Mouse (Mus musculus): ENCODE measurements around the gene Pmm2.

Gene Pmm2

DNA sequence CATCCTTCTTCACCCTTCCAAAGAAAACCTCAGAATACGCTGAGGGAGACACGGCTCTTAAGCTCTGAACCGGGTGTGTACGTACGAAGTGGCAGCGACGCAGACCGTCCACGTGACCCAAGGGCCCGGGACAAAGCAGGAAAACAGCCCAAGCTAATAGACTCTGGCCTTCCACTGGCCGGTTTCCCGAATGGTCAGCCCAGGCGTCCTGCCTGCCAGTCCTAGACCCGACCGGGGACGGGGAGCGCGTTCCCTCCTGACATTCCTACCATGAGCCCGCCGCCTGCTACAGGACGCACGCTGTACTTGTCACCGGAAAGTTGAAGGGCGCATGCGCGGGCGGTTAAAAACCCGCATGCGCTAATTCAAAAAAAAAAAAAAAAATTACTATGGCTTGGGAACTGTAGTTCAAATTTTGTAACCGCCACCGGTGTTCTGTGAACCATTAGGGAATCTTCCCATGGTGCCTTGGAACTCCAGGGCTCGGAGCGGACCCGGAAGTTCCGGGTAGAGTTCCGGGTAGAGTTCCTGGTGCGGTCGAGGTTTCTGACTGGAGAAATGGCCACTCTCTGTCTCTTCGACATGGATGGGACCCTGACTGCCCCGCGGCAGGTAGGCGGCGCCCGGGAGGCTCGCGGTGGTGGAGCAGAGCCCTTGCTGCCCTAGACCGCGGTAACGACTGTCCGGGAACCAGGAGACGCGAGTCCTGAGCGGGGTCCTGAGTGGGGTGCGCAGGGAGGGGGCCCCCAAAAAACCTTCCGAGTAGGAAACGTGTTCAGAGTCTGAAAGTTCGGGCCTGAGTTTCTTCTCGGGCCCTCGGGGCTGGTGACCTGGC lies at the start of gene Pmm2, which contains the start of gene Tmem186:
Pmm2 (plus strand) TSS at position 458 of the 835 bp plus-strand sequence.
Tmem186 (minus strand) TSS at position 496 of the 835 bp plus-strand sequence.
- peak; percentile 85 for DNase-seq

DNA sequence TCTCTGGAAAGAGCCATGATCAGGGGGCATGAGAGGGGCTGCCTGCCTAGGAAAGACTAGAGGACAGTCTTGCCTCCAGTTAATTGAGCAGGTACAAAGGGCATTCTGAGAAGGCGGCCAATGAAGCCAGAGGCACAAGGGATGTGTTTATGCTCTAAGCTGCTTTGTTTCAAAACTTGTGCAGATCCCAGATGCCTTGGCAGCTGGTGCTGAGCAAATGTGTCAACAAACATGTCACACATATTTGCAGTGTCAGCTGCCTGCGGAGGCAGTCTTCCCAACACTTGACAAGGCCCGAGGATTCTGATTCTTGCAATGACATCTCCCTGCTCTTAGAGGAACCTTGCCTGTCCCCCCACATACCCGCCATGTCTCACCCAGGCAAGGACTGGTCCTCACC lies 42.1 kb upstream of the Pmm2 start:
- DNase-seq, result no peak

DNA sequence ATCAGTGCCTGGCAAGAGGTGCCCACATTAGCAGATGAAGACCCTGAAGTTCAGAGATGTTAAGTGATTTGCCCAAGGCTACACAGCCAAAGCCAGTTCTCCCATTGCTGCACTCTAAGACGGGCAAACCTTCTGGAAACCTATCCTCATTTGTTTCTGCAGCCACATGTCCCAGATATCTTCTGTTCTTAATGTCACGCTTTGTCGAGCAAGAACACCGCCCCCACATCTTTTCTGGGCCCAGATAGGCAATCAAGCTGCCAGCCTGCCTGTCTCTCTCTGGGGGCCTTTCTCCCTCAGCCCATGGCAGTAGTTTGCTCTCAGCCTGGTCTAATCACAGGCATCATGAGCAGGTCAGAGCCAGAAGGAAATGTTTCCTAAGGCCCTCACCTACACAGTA lies 41.1 kb upstream of the Pmm2 start:
- DNase-seq, result no peak

DNA sequence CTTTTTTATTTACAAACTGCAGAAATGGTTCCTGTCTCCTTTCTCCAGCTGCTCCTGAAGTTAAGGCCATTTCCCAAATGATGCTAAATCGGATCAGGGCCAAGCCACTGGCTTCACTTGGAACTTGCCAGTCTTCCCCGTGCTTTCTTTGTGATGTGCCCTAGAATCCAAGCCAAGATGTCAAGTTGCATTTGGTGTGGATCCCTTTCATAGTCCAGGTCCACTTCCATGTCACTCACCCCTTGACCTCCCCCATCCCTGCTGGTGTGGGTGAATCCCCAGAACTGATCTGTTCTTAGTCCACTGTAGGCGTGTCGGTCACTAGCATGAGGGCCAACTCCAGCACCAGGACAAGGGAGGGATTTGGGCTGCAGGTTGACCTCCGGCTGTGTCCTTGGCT lies 40.0 kb upstream of the Pmm2 start:
- DNase-seq, result no peak

DNA sequence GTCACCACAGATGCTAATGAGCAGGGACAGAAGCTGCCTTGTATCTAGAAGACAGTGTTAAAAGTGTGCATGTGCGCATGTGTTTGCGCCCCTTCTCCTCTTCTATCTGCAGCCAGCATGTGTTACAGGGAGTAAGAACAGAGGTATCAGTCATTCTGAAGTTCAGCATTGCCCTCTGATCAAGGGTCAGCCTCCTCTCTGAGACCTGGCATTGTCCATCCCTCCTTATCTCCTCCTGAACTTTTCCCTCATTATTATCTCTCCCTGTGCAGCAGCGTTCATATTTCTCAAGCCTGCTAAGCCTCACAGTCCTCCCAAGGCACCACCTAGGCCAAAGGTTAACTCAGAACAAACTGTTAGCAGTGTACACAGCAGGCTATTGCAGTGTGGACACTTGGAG lies 33.7 kb upstream of the Pmm2 start:
- peak; percentile 18 for DNase-seq

DNA sequence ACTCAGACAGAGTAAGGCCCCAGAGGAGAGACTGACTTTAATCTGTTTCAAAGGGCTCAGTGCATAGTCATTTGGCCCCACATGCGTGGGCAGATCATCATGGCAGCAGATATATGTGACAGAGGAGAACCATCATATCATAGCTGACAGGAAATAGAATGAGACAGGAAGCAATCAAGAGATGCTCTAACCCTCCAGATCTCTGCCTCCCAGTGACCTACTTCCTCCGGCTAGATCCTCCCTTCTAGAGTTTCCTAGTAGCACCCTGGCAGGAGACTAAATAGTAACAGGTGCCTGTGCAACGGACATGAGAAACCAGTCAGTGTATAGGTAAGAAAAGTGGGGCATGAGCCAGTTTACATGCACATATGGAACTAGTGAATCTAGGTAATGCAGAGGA lies 27.1 kb upstream of the Pmm2 start:
- no peak for DNase-seq

DNA sequence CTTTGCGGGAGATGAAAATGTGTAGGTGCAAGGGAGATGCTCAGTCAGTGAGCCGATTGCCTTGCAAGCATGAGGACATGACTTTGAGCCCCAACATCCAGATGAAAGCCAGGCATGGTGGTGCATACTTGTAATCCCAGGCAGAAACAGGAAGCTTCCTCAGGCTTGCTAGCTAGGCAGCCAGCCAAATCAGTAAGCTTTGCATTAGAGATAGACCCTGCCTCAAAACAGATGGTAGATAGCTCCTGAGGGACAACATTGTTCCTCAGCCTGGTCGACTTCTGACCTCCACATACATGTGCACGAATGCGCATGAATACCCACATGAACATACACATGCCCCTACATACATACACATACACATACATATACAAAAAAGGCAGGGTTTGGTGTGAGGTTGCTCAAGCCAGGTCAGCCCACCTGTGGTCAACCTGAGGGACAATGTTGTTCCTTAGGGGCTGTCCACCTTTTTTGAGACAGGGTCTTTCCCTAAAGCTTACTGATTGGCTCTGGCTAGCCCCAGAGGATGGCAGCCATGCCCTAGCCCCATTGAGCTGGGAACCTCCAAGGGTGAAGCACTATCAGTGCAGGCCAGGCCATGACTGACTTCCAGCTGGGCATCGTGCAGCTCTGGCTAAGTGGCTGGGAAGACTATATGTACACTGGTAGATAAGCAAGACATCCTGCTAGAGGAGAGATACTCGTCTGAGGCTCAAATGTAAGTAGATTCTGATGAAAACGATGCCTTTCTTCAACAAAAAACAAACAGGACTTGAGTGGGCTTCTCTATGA lies 25.1 kb upstream of the Pmm2 start:
- DNase-seq, result peak; percentile 86

DNA sequence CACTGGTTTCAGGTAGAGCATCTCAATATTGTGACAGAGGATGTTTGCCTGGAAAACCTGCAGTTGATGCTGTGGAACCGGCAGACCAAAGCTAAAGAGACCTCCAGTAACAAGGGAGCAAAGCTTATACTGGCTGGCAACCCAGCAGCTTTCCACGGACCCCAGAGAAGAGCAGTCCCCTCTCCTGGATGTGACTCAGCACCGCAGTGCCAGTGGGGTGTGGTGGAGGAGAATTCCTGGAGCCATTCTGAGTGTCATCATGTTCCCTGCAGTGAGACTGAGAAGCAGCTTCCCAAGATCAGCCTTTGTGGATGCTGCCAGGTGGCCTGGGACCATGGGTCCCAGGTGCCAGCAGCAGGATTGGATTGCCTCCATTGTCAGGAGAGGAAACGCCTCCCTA lies 24.4 kb upstream of the Pmm2 start:
- peak; percentile 62 for DNase-seq

DNA sequence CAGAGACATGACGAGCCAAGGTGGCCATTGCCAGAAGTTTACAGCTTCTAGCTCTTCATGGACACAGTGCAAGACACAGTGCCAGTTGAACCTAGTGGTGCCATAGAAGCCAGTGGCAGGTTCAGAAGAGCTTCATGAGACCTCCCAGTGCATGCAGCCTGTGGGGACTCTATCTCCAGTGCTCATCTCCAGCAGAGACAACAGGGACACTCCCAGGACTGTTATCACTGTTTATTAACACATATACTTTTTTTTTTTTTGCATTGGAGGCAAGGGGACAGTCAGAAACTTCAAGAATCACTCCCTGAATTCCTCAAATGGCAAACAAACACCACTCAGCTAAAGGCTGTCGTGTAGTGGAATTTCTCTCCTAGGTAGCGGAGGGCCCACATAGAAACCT lies 24.0 kb upstream of the Pmm2 start:
- DNase-seq, result peak; percentile 39

DNA sequence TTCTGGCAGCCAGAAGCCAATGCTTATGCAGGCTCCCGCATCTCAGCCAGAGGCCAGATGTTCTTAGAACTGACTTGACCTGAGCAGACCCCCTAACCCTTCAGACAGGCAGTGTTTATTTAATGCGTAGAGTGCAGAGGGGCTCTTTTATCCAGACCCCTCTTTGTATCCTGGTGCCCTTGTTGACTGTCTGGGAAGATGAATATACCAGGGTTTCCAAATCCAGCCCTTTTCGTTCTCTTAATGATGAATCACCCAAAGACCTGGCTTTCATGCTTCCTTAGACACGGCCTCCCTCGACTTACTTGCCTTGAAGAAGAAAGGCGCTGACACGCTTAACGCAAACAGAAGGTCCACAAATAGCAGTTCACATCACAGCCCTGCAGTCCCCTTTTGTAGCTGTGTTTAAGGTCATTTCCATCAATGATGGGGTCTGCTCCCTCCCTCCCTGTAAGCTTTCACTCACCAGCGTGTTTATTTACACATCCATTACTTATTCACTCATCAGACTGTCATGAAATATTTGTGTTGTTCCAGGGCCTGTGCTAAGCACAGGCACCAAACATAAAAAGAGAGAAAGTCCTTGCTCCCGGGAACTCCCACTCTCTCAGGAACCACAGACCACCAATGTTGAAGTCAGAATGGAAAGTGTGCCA lies 17.7 kb upstream of the Pmm2 start:
- DNase-seq, result no peak

DNA sequence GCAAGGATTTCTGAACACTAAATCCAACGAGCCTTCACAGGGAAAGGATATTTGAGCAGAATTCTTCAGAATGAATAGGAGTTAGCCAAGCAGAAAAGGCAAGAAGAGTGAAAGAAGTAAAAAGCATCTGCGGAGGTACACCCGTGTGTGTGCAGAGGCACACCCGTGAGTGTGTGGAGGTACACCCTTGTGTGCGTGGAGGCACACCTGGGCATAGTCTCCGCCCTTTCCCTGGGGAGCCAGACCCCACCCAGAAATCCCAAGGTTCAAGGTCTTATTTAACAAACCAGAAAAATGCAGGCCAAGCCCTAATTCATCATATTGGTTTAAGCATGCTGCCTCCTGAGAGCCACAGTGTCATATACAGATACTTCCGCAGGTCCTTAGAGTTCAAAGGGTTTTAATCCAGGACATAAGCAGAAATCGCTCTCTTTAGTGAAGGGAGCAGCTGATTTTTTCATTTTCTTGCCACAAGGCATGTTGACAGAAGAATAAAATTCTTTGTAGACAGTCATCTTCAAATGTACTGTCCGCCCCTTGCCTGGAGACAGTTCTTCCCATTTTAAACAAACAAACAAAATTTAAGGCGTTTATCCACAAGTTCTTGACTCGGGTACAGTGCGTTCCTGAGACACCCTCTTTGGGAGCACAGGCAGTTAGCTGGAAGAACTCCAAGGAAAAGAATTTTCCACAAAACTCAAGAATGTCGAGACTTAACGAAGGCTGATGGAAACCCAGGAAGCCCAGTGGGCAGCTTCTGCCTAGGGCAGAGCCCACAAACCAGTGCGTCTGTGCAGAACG lies 17.0 kb upstream of the Pmm2 start:
- DNase-seq, result no peak

DNA sequence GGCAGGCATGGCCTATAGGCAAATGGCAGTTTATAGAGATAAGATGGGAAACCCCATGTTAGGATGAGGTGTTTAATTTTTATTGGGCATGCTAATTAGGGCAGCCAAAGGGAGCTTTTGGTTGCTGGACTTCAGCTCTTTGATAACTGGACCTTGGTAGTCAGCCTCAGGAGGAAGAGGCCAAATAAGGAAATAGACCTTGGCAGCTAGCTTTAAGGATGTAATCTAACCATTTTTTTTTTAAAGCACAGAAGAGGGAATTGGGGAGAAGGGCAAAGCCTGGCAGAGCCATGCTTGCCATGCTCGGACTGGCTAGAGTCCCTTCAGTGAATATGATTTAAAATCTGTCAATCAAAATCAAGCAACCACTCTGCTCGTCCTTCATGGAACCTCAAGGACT lies 7.1 kb upstream of the Pmm2 start:
- no peak for DNase-seq

DNA sequence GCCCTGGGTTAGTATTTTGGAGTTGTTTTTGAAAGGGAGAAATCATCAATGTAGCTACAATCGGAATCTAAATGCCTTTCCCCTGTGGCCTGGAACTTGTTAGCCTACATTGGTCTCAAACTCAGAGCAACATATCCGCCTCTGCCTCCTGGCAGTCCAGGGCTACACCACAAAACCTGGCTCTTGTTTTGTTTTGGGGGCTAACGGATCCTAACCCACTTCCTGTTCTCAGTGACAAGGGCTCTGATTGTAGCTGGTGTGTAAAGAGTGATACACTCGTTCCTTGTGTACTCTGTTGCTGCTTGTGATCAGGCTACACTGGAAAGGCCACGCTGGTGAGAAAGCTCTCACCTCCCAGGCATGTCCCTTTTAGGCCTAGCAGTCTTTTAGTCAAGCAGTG lies 6.0 kb upstream of the Pmm2 start:
- no peak for DNase-seq

DNA sequence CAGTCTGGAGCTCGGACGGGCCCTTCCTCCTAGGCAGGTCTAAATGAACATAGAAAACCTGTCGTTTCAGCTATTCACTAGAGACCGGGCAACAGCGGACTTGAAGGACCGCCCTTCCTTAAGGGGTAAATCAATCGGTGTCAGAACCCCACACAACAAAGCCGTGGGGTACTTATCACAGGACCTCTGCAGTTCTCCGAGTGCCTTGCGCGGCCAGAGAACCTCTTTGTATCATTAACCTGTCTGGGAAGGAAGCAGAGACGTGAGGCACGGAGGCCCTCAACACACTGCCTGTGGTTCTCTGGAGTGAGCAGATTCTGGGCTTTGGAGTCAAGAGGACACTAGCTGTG lies 632 bp upstream of the Pmm2 start:
- peak; percentile 44 for DNase-seq

DNA sequence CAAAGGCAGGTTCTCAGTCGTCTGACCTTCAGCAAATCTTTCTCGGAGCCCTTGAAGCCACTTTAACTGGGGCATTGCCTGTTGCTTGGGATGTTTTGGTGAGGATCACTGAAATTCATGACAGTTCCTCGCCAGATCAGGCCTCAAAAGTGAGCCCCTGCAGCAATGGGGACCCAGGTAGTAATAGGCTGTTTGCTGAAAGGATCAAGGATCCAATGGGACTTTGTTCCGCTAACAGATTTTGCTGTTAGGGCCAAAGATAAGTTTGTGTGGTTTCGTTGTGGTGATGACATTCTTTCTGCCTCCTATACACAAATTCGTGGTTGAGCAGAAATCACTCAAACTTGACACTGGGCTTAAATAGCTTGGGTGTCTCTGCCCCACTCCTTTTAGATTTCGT lies 657 bp downstream of the Pmm2 start:
- DNase-seq, result no peak

DNA sequence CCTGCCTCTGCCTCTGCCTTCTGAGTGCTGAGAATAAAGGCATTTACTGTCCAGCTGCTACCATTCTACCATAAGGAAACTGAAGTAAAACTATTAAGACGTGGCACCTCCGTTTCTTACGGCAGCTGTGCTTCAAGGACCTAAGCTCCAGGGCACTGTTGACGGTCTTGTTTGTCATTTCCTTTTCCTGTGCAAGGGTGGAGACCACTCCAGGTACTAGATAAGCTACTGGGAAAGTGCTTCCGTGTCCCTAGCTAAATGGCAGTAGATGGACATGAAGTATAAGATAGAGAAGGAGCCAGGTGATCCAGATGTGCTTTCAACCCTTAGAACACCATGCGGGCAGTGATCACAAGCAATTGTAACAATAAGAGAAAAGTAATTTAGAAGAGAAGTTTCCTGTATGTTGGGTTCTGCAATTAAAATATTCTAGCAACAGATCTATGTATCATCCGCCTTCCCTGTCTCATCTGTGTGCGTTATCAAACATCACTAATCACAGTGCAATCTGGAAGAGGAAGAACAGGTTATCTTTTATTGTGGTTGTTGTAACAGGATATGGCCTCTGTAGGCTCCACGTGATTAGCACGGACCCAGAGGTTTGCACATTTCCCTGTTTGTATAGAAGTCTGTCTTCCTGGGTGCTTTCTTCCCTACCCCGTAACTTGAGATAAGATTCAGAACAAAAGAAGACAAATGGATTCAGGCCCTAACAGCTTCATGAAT lies 2.2 kb downstream of the Pmm2 start:
- DNase-seq, result no peak

DNA sequence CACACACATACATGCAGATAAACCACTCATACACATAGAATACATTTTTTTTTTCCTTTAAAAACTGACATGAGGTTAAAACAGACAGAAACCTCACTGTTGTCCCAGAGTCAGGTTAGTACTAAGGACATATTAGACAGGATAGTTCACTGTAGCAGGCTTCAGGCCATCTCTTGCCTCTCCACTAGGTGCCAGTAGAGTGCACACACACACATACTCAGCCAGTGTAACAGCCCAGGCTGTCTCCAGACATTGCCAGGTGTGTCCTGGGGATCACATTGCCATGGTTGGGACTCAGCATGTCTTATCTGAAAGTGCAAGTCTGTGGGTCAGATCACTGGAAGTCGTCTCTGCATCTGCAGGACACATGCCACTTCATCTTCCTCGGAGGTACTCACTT lies 6.4 kb downstream of the Pmm2 start:
- DNase-seq, result peak; percentile 63

DNA sequence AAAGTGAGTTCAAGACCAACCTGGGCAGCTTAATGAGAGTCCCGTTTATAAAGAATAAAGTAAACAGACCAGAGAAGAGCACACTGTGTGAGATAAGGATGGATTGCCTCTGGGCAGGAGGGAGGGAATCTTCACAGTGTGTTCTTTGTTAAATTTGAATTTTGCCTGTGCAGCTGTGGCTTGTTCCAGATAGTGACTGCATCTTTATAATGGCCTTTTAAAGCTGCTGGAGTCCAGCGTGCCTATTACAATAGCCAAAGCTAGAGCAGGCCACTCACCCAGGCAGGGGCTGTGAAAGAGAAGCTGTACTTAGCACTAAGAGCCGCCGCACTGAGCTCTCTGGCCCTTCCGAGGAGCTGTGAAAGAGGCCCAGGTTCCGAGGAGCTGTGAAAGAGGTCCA lies 8.1 kb downstream of the Pmm2 start:
- DNase-seq, result no peak

DNA sequence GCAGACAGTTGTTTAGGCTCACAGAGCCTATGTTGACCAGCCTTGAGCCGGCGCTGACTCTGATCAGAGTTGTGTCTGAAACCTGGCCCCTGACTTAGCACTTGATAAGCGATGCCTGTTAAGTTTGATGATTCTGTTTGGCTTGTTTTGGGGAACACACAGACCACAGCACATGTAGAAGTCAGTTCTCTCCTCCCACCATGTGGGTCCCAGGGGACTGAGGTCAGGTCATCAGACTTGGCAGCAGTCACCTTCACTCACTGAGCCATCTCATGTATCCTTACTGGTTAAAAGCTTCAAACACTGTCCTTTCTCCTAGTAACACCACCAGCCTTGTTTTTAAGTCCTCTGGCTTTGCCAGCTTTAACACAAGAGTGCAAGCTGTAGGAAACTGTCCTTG lies 12.5 kb downstream of the Pmm2 start:
- DNase-seq, result no peak

DNA sequence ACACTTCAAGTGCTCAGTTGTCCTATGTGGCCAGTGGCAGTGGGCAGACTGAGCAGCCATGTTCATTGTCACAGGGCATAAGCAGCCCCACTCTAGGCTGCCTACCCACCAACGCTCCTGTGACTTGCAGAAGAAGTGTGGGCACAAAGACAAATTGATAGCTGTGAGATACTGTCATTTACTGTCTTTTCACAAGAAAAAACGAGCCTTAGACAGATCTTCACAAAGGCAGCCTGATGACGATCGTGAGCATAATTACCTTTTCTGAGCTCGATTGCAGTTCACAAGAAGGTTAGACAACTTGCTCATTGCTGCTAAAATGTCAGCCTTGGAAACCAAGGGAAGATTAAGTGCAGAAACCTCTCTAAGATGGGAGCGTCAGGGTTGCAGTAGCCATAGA lies 17.6 kb downstream of the Pmm2 start:
- no peak for DNase-seq

DNA sequence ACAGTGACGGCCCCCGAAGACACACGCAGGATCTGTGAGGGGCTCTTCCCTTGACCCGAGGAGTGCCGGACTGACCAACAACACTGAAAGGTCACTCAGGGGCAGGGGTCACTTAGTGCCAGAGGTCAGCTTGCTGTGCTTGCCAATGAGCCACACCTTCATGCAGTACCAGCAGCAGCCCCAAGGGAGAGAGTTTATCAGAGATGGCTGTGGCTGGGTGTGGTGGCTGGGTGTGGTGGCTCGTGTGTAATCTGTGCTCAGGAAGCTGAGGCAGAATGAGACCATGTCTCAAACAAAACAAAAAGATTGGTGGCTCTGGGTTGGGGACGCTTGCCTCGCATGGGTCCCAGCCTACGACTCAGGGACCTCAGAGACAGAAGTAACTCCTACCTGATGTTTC lies 18.1 kb downstream of the Pmm2 start:
- DNase-seq, result peak; percentile 72

DNA sequence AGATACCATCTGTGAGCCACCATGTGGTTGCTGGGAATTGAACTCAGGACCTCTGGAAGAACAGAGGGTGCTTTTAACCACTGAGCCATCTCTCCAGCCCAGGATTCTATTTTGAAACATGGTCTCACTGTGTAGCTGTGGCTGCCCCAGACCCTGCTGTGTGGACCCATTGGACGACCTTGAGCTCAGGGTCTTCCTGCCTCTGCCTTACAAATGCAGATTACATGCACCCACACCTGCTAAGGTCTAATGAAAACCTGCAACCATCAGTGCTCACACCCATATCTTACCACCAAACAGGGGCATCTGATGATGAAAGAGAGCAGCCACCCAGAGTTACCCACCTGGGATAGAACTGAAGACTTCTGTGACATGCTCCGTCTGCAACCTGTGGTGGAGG lies 18.8 kb downstream of the Pmm2 start:
- no peak for DNase-seq
